Mouse (Mus musculus) urinary bladder, postnatal 25 days (tissue): Measurements from ENCODE around the gene Nup93.

ENCODE experiments used
- DNase-seq: peaks from one replicate; pipeline ENCODE4 v3.0.0; 2022; ENCODE audit warnings: low spot score

Nup93 gene

GRCm38 (mm10) chr8:94268359-94268890, 54.1 kb downstream of the Nup93 start:
- no peak for DNase-seq

DNA sequence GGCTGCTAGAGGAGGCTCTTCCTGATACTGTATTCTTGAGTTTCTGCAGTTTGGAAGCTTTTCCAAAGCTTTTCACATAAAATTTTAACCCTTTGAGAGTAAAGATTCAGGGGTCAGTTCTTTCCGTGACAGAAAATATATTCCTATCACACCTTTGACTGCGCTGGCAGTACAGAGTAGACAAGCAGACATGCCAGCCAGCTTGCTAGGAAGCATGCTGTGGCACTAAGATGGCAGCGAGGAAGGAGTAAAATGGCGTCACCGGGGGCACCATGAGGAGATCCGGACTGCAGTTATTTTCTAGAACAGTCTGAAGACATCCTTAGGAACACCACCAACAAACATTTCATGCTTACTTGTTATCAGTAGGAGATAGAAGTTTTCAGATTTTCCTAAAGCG, 55.9 kb downstream of the Nup93 start:
- DNase-seq: no peak

DNA sequence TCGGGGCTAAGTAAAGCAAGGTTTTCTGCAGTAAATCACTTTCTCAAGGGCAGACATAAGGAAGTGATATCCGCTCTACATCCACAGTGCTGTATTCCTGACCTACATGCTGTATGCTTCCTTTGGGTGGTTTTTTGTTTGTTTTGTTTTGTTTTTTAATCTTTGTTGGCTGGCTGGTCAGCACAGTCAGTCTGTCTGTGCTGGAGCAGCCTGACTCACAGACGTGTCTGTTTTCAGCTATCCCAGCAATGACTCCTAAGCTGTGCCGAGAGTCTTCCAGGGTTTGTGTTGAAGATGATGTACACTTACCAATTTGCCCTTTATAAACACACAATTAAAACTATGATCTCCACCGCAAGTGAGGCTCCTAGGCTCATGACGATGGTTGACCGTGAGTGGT, 56.7 kb downstream of the Nup93 start:
- no peak for DNase-seq

- DNase-seq: no peak
Observed at GRCm38 (mm10) chr8:94272612-94273011, 58.2 kb downstream of the Nup93 start.

- DNase-seq: no peak
Observed at GRCm38 (mm10) chr8:94273289-94273850, 59.0 kb downstream of the Nup93 start.

DNA sequence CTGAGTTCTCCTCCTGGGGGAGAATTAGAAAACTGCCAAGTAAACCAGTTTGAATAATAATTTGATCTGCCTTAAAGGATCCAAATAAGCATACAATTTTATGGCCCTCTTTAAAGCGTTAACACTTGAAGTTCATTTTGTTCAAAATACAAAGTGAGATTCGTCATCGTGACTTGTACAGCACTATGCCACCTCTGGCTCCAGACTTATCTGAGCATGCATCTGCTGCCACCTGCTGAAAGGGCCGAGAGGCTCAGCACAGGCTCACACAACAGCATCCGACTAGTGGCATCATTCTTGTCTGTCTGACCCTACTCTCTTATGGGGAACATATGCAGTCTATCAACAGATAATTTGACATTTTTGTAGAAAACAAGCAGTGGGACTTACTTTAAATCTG, 59.7 kb downstream of the Nup93 start:
- DNase-seq: no peak

DNA sequence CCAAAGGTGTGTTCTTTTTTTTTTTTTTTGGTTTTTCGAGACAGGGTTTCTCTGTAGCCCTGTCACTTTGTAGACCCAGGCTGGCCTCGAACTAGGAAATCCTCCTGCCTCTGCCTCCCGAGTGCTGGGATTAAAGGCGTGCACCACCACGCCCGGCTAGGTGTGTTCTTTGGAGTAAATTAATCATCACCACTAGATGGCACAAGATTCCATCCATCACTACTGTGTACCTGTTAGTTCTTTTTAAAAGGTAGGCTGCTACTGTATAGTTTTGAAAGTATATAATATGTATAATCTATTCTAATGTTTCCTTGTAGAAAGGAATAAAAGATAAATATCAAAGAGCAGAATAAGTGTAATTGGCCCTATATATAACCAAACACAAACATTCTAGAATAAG, 63.9 kb downstream of the Nup93 start:
- no peak for DNase-seq

DNA sequence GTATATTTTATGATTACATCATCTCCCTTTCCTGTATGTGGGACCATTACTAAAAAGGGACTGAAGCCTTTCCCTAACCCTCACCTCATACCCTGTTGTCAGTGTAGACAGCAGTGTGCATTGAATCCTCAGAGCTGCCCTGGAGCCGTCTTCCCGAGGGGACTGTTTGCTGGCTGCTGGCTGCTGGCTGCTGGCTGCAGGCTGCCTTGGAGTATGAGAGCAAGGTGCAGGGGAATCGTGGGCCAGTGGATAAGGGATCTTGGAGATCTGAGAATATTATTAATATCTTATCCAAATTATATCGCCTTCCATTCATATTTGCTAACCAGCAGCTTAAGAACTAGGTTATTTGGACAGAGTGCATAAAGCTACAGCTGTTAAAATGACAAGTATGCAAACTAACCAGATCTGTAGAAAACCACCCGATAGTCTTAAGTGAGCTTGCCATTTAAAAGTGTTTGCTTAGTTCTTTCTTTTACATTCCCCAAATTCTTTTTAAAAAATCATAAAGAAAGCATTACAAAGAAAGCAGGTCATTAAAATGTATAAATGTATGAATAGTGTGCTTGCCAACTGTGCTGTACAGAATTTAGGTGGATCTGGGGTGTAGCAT, 65.7 kb downstream of the Nup93 start:
- DNase-seq: no peak

DNA sequence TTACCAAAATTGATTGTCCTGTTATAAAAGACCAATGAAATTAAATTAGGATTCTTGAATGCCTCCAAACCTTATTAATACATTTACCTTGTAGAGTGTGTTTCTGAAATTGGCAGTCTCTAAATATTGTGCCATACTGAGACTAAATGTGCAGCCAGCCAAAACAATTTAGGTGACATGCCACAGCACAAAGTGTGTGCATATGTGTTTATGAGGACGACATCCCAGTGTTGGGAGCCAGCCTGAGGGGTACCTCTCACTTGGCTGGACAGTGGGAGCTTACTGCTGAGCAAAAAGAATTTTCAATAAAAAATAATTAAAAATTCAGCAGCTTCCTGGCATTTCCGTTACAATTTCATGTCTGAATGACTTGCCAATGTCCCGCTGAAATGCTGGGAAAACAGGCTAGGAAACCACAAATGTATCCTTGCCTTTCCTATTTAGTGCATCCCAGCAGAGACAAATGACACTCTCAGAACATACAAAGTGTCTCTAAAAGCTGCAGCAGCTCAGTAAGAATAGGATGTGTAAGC, 68.2 kb downstream of the Nup93 start:
- no peak for DNase-seq

GRCm38 (mm10) chr8:94284204-94284603, 69.8 kb downstream of the Nup93 start:
- no peak for DNase-seq

GRCm38 (mm10) chr8:94290606-94291005, 76.2 kb downstream of the Nup93 start:
- DNase-seq: no peak

DNA sequence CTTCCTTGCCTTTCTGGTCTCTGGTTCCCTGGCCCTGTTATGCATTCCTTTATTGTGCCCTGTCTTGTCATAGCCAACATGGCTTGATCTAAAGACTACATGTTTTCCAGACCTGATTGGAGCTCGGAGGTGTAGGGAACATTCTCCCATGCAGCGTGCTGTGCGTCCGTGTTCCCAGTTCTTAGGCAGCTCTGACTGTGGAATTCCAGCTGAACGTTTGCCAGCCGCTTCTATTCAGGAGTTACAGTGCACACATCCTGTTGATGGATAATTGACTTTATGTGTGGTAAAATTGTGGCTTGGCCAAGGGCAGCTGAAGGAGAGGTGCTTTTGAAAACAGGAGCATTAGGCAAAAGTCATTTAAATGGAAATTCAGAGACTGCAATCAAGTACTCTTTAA, 77.7 kb downstream of the Nup93 start:
- no peak for DNase-seq

- DNase-seq: no peak
Observed at GRCm38 (mm10) chr8:94292626-94293025, 78.3 kb downstream of the Nup93 start.

- DNase-seq: no peak
Observed at GRCm38 (mm10) chr8:94295687-94296086, 81.3 kb downstream of the Nup93 start.

DNA sequence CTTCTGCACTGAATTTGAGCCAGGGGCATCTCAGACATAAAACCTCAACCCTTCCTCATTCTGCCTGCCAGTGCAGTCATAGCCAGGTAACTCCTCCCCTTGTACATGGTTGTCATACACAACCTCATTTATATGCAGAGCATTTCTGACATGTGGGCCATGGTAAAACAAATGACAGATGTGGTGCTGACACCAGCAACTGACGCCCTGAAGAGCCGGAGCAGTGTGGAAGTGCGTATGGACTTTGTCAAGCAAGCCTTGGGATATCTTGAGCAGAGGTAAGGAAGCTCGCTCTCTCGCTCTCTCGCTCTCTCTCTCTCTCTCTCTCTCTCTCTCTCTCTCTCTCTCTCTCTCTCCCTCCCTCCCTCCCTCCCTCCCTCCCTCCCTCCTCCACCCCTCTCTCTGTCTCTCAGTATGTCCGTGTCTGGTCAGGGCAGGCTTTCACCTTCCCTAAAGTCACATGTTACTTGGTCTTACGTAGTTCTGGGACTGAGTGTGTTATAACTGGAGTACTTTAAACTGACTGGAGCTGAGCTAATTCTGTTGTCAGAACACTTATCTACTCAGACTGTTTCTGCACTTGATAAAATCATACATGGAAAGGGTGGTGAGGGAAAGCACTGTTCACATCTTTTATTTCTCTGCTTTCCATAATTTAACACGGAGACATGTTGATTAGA, 82.1 kb downstream of the Nup93 start:
- no peak for DNase-seq

GRCm38 (mm10) chr8:94297101-94297500, 82.7 kb downstream of the Nup93 start:
- DNase-seq: no peak

GRCm38 (mm10) chr8:94300809-94301208, 86.4 kb downstream of the Nup93 start:
- no peak for DNase-seq

- no peak for DNase-seq
Observed at GRCm38 (mm10) chr8:94304412-94304811, 90.0 kb downstream of the Nup93 start.

- peak; percentile 26 for DNase-seq
Observed at GRCm38 (mm10) chr8:94306989-94307513, 92.7 kb downstream of the Nup93 start.

- DNase-seq: no peak
Observed at GRCm38 (mm10) chr8:94307652-94308051, 93.3 kb downstream of the Nup93 start.

- no peak for DNase-seq
Observed at GRCm38 (mm10) chr8:94314069-94314468, 99.7 kb downstream of the Nup93 start.

- DNase-seq: no peak
Observed at GRCm38 (mm10) chr8:94317249-94317648, 102.9 kb downstream of the Nup93 start.

DNA sequence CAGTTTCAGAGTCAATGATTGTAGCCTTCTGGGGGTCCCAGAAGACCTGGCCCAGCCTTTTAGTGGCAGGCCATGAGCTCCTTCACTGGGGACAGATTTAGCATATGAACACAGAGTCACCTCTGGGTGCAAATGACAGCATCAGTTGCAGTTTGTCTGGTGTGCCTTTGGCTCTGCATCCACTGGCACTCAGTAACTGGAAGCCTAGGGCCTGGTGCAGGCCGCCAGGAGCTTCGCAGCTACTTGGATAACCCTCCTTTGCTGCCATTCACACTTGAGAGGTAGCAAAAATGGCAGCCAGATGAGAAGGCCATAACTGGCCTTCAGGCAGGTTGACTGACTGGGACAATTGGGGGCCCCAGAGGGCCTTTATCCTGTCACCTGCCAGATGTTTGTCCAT, 103.3 kb downstream of the Nup93 start:
- no peak for DNase-seq
